Mouse (Mus musculus) embryo, embryonic 11 days (tissue): Measurements from ENCODE around the gene Ptpn13.
A peak's percentile ranks its signal among the peaks of the same experiment; 100 is the strongest.

Experiments used
- DNase-seq: peaks from one replicate; pipeline ENCODE4 v3.0.0-alpha.2; 2015

The Ptpn13 gene

GRCm38 (mm10) chr5:103423305-103423926 lies 1.6 kb upstream of the Ptpn13 start:
- DNase-seq = peak; percentile 78

GRCm38 (mm10) chr5:103423927-103424315 lies 1.1 kb upstream of the Ptpn13 start:
- no peak for DNase-seq

- peak; percentile 66 for DNase-seq
Measured at GRCm38 (mm10) chr5:103425363-103426031, 505 bp downstream of the Ptpn13 start.

- DNase-seq = no peak
Measured at GRCm38 (mm10) chr5:103426250-103426649, 1.3 kb downstream of the Ptpn13 start.

GRCm38 (mm10) chr5:103430986-103431385 lies 6.0 kb downstream of the Ptpn13 start:
- no peak for DNase-seq

- no peak for DNase-seq
Measured at GRCm38 (mm10) chr5:103431479-103431878, 6.5 kb downstream of the Ptpn13 start.

- no peak for DNase-seq
Measured at GRCm38 (mm10) chr5:103436039-103436944, 11.3 kb downstream of the Ptpn13 start.

- no peak for DNase-seq
Measured at GRCm38 (mm10) chr5:103437714-103438113, 12.7 kb downstream of the Ptpn13 start.

GRCm38 (mm10) chr5:103439171-103439570 lies 14.2 kb downstream of the Ptpn13 start:
- no peak for DNase-seq

GRCm38 (mm10) chr5:103440418-103441276 lies 15.7 kb downstream of the Ptpn13 start:
- DNase-seq = no peak

GRCm38 (mm10) chr5:103441706-103442105 lies 16.7 kb downstream of the Ptpn13 start:
- DNase-seq = no peak

GRCm38 (mm10) chr5:103442269-103442688 lies 17.3 kb downstream of the Ptpn13 start:
- DNase-seq = no peak

- no peak for DNase-seq
Measured at GRCm38 (mm10) chr5:103442921-103443320, 17.9 kb downstream of the Ptpn13 start.

GRCm38 (mm10) chr5:103445383-103445782 lies 20.4 kb downstream of the Ptpn13 start:
- no peak for DNase-seq

- no peak for DNase-seq
Measured at GRCm38 (mm10) chr5:103447806-103448416, 22.9 kb downstream of the Ptpn13 start.

- DNase-seq = no peak
Measured at GRCm38 (mm10) chr5:103448470-103448869, 23.5 kb downstream of the Ptpn13 start.

- no peak for DNase-seq
Measured at GRCm38 (mm10) chr5:103450663-103451062, 25.7 kb downstream of the Ptpn13 start.

GRCm38 (mm10) chr5:103453361-103454140 lies 28.6 kb downstream of the Ptpn13 start:
- no peak for DNase-seq

GRCm38 (mm10) chr5:103456794-103457193 lies 31.8 kb downstream of the Ptpn13 start:
- no peak for DNase-seq

GRCm38 (mm10) chr5:103458411-103458810 lies 33.4 kb downstream of the Ptpn13 start:
- no peak for DNase-seq

- DNase-seq = no peak
Measured at GRCm38 (mm10) chr5:103458959-103459675, 34.1 kb downstream of the Ptpn13 start.
